Mouse (Mus musculus) kidney, adult 2 months (tissue): ENCODE data around the gene Ptbp3. TPM values are rescaled to one million over a fixed set of nuclear protein-coding genes. Genes with fewer than 3 reads are reported as not detected.
A peak's percentile ranks its signal among the peaks of the same experiment; 100 is the strongest.
"Not testable (repeated sequence)": the region's sequence is repeated elsewhere in the genome, so short reads cannot be mapped to it uniquely, and the experiment has no call there.

Experiments
- DNase-seq: peaks from one replicate; pipeline ENCODE4 v3.0.0; 2021
- H3K27ac ChIP-seq: fragments of 200-500 bp; 2 replicates; pipeline ENCODE4 v1.5.1; 2012; ENCODE audit warnings: low read depth, low read length, control low read depth, inconsistent platforms; ENCODE audit not compliant: insufficient read depth
- H3K27me3 ChIP-seq: fragments of 200-500 bp; replicated peaks from 2 replicates; pipeline ENCODE4 v1.6.1; 2012; ENCODE audit warnings: mild to moderate bottlenecking, moderate library complexity, low read length, inconsistent platforms; ENCODE audit not compliant: control insufficient read depth, insufficient read depth
- H3K36me3 ChIP-seq: fragments of 200-500 bp; 2 replicates; pipeline ENCODE4 v1.6.1; 2012; ENCODE audit warnings: mild to moderate bottlenecking, moderate library complexity, low read length, inconsistent platforms; ENCODE audit not compliant: control insufficient read depth, insufficient read depth
- H3K4me1 ChIP-seq: fragments of 200-500 bp; 2 replicates; pipeline ENCODE4 v1.6.1; 2011; ENCODE audit warnings: low read length; ENCODE audit not compliant: control insufficient read depth, insufficient read depth
- H3K4me3 ChIP-seq: fragments of 200-500 bp; 2 replicates; pipeline ENCODE4 v1.5.1; 2011; ENCODE audit warnings: mild to moderate bottlenecking, low read depth, low read length, control low read depth; ENCODE audit not compliant: insufficient read depth
- CTCF ChIP-seq: fragments of 200-500 bp; conservative IDR thresholded peaks from 2 replicates; pipeline ENCODE4 v1.5.1; 2011; ENCODE audit warnings: low read depth, mild to moderate bottlenecking, control low read depth, low read length, moderate library complexity, mixed read lengths; ENCODE audit not compliant: insufficient read depth, insufficient read length
- POLR2A ChIP-seq: fragments of 200-500 bp; IDR thresholded peaks from one replicate; pipeline ENCODE4 v1.6.1; 2011; ENCODE audit warnings: low read depth, low read length, control low read depth
- WGBS: fragments of 180-500 bp; shearing (Covaris S2); methylation state at CpG from one replicate; pipeline ENCODE4 v1.1.7; 2018; 5-methylcytosine and 5-hydroxymethylcytosine counted together
- polyA plus RNA-seq: library from polyadenylated mRNA; depleted of rRNA; stranded (reverse); fragments of >200 nt; gene quantifications from 2 replicates; pipeline ENCODE4 v1.2.3, GENCODE M21; 2012

The Ptbp3 gene
- polyA plus RNA-seq, 1 experiment: 33.8 TPM

DNA sequence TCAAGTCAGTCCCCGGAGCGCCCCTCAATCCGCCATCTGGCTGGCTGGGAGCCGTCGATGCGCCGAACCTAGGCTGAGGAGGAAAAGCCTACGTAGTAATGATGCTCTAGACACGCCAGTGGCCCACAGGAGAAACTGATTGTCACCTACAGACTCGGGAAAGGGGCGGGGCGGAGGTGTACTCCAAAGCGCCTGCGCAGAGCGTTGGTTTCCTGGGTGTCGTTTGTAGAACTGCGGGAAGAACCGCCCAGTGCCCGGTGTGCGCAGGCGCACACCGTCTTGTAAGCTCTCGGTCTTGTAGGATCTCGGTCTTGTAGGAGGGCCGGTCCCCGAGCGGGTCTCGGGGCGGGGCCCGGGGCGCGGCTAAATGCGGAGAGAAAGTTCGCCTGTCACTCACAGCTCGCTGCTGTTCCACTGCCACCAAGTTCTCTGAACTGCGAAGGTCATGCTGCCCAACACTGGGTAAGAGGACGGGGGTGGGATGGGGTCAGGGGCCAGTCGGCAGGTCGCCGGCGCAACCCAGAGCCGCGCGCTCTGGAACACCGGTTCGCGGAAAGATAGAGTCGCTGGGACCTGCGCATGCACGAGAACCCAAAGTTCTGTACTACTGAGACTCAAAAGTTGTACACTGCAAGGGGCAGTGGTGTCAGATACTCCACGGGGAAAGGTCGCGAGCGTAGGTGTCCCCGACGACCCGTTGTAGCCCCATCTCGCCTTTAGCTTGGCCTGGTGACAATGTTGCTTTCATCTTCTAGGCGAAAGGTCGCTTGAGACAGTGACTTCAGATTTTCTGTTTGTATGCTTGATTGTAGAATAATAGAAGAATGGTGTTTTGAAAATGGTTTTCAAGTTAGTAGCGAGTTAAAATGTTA, 32.4 kb upstream of the Ptbp3 start, which contains the start of gene Hsdl2:
TSS of gene Hsdl2 (plus strand) at position 250 of the 872 bp plus-strand sequence.
- Histone ChIP-seq H3K27ac (peak within 1 kb of the TSS; percentile 84), H3K36me3 (no peaks in the 10 kb centered on the region), H3K27me3 (no peaks in the 10 kb centered on the region), H3K4me3 (peak within 1 kb of the TSS; percentile 79), H3K4me1 (peaks cover 14% of the 10 kb centered on the region; the same call in 1 of the 2 replicates)
- no peak for TF ChIP-seq CTCF
- peak; percentile 64 for TF ChIP-seq POLR2A
- DNase-seq: peak; percentile 100
- under 1% methylated on average over 61 of the region's 61 CpGs for WGBS

DNA sequence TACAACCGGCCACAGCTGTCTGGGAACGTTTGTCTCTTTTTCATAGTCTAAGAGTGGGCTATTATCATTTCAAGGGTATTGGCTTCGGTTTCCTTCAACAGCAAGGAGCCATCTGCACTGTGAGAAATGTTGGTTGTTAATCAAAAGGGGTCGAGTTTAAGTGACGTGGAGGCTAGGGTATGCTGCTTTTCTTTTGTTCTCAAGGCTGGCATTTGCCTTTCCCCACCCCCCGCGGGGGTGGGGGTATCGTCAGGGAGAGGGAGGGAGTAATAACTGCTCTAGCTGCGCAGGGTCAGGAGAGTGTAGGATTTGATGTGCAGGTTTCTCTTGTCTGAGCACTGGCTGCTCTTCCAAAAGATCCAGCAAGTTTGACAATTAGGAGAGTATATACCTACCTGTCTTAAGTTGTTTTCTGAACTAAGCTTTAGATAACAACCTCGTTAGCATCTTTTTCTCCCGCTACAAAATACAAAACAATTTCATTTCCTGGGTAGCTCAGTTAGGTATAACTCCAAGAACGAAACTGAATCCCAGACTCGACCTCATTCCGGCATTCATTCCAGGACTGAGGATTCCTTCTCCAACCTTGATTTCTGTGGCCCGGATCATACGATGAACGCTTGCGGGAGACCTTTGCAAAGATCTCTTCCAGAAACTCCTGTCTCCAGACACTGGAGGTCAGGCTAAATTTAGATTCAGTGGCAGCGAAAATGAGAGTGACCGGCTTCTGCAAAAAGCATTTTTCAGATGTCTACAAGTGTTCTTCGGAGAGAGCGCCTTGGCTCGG, 31.5 kb upstream of the Ptbp3 start:
- Histone ChIP-seq H3K27ac (peak overlapping the region; percentile 18), H3K4me3 (peak overlapping the region; percentile 66), H3K4me1 (peaks cover 12% of the 10 kb centered on the region; the same call in 1 of the 2 replicates), H3K27me3 (no peaks in the 10 kb centered on the region), H3K36me3 (no peaks in the 10 kb centered on the region)
- 1% methylated on average over 23 of the region's 23 CpGs for WGBS
- peak; percentile 20 for DNase-seq
- no peak for TF ChIP-seq CTCF
- no peak for TF ChIP-seq POLR2A

DNA sequence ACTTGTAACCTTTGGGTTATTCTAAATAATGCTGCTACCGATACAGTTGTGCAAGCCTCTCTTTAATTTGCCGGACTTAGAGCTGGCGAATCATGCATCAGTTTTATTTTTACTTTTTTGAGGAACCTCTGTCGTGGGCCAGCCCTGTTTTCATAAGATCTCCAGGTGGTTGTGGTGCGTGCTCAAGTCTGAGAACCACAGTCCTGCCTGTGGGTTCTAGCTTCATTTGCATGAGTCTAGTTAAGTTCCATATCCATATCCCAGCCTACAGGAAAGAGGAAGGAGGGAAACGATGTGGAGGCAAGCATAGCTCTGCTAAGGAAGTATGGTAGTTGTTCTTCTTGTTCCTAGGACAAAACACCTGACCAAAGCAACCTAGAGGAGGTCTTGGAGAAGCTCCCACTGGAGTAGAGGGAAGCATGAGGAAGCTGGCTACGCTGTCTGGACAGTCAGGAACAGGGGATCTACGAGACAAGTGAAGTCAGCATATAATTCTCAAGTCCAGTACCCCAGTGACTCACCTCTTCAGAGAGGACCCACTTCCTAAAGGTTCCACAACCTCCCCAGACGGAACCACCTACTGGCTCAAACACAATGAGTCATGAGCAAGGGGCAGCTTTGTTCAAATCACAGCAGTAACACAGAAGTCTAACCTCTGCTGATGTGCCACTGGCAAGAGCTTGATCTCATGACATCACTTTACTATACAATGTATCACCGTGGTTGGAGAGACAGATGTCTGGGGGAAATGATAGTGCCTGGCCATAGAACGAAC, 26.2 kb upstream of the Ptbp3 start:
- whole genome bisulfite sequencing: 84% methylated on average over 11 of the region's 11 CpGs
- H3K4me1 ChIP-seq: peaks cover 1% of the 10 kb centered on the region; the same call in 1 of the 2 replicates
- no peaks in the 10 kb centered on the region for H3K27me3 ChIP-seq
- H3K27ac ChIP-seq: no peak overlapping the region
- no peak overlapping the region for H3K4me3 ChIP-seq
- no peak for DNase-seq
- TF ChIP-seq CTCF (no peak), POLR2A (no peak)
- no peaks in the 10 kb centered on the region for H3K36me3 ChIP-seq

DNA sequence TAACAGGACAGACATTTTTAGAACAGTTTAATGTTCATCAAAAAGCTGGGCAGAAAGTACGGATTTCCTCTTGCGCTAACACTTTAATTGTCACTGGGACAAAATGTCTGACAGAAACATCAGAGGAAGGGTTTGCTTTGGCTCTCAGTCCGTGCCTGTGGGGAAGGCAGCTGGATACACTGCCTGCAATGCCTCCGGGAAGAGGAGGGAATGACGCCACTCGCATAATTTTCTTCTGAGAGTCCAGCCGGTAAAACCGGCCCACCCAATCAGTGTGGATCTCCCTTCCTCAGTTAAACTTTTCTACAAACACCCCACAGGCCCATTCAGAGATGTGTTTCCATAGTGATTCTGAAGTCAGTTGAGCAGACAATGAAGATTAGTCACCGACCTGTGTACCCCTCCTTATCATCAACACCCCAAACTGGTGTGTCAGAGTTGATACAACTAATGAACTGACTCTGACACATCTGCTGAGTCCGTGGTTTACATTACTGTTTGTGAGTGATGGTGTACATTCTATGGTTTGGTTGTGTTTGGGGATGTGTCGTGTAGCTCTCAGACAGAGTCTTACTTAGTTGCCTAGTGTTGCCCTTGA, 23.5 kb upstream of the Ptbp3 start:
- H3K4me3 ChIP-seq: no peak overlapping the region
- H3K36me3 ChIP-seq: no peaks in the 10 kb centered on the region
- 82% methylated on average over 11 of the region's 11 CpGs for WGBS
- H3K4me1 ChIP-seq: no peaks in the 10 kb centered on the region
- H3K27ac ChIP-seq: no peak overlapping the region
- DNase-seq: no peak
- no peaks in the 10 kb centered on the region for H3K27me3 ChIP-seq
- TF ChIP-seq POLR2A (no peak), CTCF (no peak)

DNA sequence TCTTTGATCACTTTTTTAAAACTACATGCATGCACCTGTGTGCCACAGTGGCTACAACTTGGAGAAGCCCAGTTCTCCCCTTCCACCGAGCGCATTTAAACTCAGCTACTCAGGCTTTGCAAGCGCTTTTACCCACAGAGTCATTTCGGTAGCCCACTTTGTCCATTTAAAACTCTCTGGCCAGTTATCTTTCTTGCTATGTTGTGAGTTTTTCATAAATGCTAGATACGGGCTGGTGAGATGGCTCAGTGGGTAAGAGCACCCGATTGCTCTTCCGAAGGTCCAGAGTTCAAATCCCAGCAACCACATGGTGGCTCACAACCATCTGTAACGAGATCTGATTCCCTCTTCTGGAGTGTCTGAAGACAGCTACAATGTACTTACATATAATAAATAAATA, 21.4 kb upstream of the Ptbp3 start:
- H3K4me3 ChIP-seq, H3K4me1 ChIP-seq, DNase-seq, H3K27me3 ChIP-seq, H3K27ac ChIP-seq, H3K36me3 ChIP-seq: not testable (repeated sequence)
- WGBS: 97% methylated on average over 8 of the region's 8 CpGs

DNA sequence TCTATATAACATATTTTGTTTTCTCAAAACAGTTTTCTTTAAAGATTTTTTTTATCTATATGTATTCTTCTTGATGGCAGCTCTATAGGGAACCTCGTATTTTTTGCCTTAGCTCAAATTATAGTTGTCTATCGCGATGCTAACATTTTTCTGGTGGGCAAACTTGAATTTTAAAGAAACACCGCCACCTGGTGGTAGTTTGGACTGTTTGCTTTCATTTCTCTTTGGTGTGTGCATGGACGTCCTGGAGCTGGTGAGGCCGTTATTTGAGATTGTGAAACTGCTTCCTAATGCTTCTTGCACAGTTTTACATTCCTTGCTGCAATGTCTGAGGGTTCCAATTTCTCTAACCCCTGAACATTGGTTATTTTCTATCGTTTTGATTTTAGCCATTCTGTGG, 20.4 kb upstream of the Ptbp3 start:
- 2% methylated on average over 7 of the region's 7 CpGs for WGBS
- peak; percentile 85 for DNase-seq
- Histone ChIP-seq H3K4me1 (no peaks in the 10 kb centered on the region), H3K27me3 (no peaks in the 10 kb centered on the region), H3K27ac (no peak overlapping the region), H3K4me3 (no peak overlapping the region), H3K36me3 (no peaks in the 10 kb centered on the region)
- TF ChIP-seq CTCF (peak; percentile 61), POLR2A (no peak)
